Mouse (Mus musculus) embryo, embryonic 11 days (tissue): Measurements from ENCODE around the gene BC035044.
"Not testable (repeated sequence)": the region's sequence is repeated elsewhere in the genome, so short reads cannot be mapped to it uniquely, and the experiment has no call there.

Source experiments
- DNase-seq: peaks from one replicate; pipeline ENCODE4 v3.0.0-alpha.2; 2015

Gene BC035044

DNA sequence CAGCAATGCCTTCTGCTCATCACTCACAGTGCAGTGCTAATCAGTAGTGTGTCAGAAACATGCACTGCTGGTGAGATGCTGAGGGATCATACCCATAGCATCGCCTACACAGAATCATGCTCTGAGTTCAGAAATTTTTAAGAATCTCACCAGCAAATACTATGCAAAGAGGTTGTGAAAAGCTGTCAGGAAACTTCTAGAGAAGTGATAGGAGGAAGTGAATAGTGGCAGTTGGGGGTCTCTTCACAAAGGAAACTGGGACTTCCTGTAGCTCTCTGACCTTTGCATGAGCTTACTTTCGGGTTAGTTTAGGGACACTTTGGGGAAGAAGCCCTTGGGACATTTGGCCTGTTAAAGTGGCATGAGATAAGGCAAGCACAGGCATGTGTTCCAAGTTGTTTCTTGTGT lies at the start of gene BC035044:
Gene BC035044, minus strand, starts transcription at position 179 of the 408 bp plus-strand sequence.
- DNase-seq, result no peak

DNA sequence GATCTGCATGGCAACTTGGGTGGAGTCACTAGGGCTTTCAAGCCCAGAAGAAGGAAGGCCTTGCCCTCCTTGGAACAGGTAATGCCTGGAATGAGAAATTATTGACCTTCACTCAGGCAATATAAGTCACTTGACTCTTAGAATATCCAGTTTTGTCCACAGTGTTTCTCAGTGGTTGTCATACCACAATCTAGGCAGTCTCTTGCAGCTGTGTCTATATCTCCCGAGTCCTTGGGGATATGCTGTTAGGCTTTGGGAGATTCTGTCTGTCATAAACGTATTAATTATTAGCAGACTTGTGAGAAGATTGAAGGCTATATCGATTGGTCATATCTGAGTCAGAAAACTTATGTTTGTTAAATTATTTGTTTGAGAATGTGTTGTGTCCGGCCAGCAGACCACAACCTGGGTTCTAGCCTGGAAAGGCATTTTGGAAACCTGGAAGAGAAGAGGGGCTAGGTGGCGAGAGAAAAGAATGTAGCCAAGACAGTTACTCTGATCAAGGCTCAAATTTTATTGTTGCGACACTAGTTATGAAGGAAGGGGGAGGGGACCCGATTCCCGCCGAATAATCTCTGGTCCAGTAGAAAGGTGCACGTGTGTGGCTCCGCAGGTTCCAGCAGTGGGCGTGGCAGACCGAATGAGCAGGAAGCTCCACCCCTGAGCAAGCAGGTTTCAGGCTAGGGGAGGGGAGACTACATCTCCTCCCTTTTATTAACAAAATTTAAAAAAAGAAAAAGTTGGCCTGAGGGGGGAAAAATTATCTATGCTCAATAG lies 45.2 kb upstream of the BC035044 start:
- not testable (repeated sequence) for DNase-seq

DNA sequence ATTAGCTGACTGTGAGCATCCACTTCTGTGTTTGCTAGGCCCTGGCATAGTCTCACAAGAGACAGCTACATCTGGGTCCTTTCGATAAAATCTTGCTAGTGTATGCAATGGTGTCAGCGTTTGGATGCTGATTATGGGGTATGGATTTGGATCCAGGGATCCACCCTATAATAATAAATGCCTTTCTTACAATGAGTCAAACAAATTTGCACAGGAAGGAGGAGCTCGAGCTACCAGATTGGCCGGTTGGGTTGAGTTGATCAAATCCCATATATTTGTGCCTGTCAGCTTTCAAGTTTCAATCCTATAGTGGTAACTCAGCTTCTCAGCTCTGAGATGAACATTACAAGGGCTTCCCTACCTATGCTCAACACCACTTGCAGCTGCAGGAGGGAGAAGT lies 43.2 kb upstream of the BC035044 start, which contains the start of gene Clec2g:
Gene Clec2g, plus strand, starts transcription at position 301 of the 400 bp plus-strand sequence.
- not testable (repeated sequence) for DNase-seq

DNA sequence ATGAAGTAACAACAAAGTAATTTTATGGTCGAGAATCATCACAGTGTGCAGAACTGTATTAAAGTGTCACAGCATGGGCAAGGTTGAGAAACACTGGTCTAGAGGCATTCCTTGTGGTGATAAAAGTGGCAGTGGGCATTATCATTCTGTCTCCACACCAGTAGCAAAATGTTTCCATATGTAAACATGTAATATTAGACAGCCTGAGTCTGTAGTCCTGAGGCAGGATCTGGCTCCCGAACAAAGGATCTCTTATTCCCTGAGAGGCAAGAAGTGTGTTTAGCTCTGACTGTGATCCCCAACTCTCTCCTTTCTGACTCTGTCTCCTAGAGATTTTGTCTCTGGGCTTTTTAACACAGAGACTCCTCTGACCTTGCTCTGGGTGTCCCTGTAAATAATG lies 42.1 kb upstream of the BC035044 start:
- DNase-seq, result peak; percentile 17

DNA sequence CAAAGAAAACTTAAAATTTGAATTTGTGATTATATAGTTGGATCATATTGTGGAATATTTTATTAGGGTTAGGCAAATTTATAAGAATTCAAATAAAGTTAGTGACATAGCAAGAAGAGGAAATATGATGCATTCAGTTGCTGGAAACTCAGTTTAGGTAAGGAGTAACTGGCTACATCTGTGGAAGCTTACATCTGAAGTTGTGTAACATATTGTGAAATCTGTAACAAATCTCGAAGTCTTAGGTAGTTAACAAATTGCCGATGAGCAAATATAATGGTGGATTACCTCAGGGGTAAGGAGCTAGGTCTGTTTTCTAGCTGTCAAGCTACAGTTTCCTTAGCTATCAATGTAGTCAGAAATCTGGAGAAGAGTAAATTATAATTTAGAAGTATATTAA lies 26.4 kb upstream of the BC035044 start:
- DNase-seq, result no peak

DNA sequence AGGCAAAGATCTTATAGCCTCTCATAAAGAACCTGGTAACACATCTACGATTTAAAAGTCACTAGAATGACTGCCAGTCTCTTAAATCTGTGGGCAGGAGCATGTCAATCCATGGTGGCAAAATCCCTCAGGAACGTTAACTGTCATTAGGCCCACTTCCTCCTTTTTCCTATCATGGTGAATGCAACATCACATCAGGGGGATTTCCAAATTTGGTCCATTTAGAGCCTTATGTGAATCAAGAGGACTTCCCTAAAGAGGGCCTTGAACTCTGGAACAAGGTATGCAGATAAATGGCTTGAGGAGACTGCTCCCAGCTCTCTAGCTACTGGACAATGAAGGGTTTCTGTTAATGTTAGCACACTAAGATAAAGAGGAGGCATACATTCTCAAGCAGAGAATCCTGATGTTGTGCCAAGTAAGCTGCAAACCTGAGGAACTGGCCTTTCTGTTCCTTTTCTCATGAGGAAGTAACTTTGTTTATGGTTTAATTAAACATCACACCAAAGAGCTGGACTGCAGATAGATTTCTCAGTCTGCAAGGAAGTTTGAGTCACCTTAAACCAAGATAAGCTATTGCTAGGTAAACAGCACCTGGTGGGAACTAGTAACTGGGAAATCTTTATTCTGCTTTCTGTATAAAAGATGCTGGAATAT lies 22.8 kb upstream of the BC035044 start:
- no peak for DNase-seq

DNA sequence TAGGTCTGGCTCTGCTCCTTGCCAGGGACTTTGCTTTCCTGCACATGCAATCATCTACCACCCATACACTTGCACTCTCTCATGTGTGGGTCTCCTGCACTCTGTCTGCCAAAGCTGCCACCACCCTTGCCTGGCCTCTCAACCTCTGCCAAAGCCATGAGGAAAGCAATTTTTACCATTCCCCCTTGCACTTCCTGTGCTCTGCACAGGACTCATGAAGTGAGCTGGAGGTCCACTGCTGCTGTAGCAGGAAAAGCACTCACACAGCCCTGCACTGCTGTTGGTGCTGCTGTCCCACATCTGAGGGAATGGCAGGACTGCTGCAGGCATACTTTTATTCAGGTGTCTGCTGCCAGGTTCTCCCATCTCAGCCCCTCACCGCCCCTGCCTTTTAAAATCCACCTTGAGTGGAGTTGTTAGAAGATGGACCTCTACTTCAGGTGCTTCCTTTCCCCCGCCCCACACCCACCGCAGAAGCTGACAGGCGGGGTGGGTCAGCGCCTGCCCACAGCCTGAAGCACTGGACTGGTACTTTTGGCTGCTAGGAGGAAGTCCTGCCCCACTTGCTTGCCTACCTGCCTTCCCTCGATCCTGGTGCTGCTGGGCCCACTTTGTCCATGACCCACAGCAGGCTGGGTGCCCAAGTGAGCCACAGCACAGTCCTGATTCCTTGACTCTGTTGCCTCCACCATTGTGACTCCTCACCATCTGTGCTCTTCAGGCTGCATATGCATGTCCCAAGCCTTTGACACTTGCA lies 10.0 kb upstream of the BC035044 start:
- not testable (repeated sequence) for DNase-seq

DNA sequence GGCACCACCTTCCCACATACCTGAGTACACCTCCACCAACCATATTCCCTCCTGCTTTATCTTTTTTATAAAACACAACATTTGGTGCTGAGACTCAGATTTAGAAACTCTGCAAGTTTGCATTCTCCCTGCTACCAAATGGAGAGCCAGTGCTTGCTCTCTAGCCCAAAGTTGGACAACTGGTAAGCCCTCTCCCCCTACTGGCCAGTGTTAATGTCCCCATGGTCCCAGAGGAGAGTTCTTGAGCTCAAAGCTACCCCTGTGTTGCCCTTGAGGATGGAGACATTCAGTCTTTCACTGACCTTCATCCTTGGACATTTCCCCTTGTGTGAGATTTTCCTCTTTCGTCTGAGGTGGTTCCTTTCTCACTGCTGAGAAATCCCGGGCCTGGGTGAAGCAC lies 9.1 kb upstream of the BC035044 start:
- no peak for DNase-seq

DNA sequence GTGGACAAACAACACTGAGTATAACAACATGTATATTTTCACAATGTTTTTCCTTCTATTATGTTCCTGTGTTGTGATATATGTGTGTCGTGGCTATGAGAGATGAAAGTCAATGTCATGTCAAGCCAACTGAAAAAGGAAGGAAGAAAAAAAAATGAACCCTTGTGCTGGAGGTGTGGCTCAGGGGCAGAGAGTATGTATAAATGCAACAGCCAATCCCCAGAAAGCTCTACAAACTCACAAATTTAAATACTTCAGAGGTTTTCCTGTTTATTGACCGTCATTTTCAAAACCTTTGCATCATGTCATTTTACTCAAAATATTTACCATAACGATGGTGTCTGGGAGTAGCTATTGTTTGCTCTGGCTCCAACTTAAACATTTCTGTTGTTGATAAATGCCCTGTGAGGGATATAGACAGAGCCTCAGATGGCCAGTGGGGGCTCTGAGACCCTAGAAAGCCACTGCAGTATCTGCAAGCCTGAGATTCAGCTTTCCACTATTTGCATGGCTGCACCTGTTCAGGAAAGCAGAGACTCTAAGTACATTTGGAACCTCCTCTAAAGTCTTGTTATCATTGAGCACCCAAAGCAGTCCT lies 4.6 kb upstream of the BC035044 start:
- no peak for DNase-seq

DNA sequence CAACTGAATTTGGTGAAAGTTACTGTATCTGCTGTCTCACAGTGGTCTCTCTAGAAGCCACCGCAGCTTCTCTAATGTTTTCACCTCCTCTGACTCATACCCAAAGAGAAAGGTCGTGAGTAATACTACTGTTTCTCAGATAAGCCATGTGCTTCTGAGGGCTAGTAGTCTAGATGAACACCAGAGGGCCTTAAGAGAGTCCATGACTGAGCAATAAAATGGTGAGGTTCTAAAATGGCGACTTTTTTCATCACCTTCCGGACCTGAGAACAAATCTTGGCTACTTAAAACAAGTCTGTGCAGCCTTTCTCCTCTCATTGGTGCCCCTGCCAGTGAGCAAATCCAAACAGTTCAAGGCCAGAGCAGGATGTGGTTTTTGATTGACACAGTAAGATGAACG lies 2.1 kb downstream of the BC035044 start:
- DNase-seq, result no peak

DNA sequence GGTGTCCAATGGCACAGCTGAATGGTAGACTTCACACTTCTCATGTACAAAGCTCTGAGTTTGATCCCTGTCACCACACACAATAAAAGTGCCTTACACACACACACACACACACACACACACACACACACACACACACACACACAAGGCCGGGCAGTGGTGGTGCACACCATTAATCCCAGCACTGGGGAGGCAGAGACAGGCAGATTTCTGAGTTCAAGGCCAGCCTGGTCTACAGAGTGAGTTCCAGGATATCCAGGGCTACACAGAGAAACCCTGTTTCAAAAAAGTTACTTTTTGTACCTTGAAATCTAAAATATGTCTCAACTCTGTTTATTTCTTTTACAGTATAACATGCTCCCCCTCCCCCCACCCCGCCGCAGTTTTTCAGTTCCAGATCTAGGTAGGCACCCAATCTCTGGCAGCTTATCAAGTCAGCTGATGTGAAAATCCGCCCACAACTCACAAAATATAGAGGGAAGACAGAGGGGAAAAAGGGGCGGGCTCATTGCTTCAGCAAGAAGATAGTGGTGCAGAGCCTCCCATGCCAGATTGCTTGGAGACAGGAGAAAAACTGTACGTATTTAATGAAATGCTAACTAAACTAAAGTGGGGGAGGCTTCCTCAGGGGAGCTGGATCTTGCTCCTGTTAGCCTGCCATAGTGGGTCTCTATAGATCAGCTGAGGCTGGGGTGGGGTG lies 3.7 kb downstream of the BC035044 start, which contains the start of gene Clec2i:
Gene Clec2i, plus strand, starts transcription at position 498 of the 700 bp plus-strand sequence.
- DNase-seq, result not testable (repeated sequence)

DNA sequence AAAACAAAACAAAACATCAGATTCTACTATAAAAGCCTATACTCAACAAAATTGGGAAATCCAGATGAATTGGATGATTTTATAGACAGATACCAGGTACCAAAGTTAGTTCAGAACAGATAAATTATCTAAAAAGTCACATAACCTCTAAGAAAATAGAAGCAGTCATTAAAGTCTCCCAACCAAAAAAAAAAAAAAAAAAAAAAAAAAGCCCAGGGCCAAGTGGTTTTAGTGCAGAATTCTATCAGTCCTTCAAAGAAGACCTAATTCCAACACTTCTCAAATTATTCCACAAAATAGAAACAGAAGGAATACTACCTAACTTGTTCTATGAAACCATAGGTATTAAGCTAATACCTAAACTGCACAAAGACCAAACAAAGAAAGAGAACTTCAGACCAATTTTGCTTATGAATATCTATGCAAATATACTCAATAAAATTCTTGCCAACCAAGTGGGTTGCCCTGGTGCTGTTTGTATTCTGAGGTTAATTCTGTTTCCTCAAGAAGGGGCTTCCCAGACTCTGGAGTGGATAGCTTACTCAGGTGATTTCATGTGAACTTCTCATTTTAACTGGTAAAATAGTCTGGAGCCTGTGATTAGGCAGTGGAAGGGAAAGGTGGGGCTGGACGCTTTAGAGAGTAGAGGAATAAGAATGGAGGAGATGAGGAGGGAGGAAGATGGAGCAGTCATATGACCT lies 18.9 kb downstream of the BC035044 start:
- DNase-seq, result no peak

DNA sequence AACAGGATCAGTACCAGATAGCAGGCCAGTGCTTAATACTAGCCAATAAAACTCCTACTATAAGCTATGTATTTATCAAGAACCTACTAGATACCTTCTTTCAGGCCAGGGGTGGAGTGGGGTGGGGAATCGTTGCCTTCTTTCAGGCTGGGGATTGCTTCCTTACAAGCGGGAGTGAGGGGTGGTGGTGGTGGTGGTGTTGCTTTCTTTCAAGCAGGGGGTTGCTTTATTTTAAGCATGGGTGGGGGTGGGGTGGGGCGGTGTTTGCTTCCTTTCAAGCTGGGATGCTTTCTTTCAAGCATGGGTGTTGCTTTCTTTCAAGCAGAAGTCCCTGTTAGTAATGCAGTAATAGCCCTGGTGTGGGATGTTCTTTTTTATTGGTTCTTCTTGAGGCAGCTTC lies 22.1 kb downstream of the BC035044 start:
- no peak for DNase-seq

DNA sequence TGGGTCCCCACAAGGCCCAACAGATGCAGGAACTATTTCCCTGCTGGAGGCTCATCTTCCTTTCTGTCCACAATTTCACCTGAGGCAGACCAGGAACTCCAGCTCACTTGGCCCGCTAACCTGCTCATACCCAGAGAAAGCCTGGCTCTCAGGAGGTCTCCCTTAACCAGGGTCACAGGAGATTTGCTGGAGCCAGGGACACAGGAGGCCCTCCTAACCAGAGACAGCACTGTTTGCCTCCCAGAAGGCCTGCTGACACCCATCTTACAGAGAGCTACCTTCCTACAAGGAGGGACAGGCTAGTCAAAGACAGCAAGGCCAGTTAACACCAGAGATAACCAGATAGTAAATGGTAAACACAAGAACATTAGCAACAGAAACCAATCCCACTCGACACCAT lies 33.0 kb downstream of the BC035044 start:
- no peak for DNase-seq

DNA sequence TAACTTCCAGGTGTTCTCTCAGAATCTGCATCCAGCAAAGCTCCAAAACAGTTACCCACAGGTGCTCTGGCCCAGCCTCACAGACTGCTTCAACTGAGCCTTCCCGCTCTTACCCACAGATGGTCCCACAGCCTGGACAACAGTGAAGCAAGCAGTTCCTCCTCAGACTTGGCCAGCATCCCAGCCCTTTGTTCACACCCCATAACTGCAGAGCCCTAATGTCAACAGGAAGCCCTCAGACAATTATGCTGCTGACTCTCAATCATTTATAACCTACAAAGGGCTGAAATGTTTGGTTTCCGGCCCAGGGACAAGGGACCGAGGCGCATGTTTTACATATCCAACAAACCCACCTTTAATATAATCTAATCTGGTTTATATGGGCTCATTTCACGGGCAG lies 34.7 kb downstream of the BC035044 start:
- no peak for DNase-seq

DNA sequence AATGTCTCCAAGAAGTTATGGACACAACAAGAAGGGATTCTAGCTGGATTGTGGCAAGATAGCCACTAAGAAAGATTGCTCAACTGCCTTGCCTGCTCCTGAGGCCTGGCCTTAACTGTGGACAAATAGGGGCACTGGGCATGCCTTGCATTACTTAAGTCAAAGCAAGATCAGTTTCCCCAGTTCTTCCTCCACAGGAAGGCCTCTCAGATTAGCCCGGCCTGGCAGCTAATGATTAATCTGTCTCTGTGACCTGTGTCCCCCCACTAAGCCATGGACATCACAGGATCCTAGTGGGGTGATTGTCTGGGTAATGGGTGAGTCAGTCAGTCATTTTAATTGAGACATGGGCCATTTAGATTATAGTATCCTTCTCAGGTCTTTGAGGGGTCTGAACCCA lies 35.4 kb downstream of the BC035044 start:
- DNase-seq, result no peak

DNA sequence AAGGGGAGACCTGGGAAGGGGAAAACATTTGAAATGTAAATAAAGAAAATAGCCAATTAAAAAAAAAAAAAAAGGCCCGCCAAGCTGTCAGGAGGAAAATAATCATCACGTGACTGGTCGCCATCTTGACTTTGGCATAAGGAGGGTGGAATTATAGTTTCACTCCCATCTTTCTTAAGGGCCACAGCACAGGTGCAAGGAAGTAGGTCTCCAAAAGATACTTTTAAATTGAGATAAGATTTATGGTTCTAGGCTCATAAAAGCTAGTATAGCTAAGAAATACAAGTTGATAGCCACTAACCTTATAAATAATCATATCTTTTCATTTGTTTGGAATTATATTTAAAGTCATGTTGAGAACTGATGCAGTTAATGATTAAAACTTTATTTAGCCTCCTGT lies 36.0 kb downstream of the BC035044 start:
- DNase-seq, result no peak

DNA sequence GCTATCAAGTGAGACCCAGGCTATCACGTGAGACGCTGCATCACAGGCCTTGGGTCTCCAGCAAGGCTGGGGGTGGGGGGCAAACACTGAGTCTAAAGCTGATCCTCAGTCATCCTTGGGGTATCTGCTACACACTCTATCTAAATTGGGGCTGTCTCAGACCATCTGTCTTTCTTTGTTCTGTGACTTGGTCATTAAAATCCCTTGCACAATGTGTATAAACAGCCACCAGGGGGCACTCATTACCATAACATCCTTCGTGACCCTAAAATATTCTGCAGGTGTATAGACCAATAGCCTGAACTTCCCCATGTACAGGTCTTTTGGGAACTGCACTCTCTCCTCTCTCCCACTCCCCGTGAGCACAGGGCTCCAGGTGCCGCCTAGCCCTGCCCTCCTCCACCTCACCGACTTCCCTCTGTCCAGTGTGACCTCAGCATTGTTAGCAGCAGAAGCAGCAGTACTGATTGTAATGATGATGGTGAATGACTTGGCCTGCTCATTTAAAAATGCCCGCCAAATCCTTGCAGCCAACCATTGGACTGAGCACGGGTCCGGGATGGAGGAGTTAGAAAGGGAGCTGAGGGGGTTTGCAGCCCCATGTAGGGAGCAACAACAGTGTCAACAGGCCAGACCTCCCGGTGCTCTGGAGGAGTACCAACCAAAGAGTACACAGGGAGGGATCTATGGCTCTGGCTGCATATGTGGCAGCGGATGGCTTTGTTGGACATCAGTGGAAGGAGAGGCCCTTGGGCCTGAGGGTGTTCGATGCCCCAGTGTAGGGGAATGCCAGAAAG lies 36.7 kb downstream of the BC035044 start:
- peak; percentile 78 for DNase-seq

DNA sequence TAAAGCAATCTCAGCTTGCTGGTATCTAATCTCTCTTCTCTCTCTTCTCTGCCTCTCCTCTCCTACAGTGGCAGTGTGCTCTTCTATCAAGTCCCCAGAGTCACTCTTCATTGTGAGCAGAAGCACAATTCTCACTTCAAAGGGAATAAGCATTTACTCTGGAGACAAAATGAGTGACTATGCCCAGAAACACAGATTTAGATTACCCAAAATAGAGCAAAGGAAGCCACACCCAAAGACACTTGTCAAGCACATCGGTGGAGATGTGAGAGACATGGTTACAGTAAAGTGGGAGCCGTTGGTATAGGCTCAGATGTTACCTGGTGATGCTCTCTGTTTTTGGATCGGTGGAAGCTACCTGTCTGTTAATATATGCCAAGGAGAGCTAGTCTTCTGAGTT lies 38.2 kb downstream of the BC035044 start:
- DNase-seq, result no peak

DNA sequence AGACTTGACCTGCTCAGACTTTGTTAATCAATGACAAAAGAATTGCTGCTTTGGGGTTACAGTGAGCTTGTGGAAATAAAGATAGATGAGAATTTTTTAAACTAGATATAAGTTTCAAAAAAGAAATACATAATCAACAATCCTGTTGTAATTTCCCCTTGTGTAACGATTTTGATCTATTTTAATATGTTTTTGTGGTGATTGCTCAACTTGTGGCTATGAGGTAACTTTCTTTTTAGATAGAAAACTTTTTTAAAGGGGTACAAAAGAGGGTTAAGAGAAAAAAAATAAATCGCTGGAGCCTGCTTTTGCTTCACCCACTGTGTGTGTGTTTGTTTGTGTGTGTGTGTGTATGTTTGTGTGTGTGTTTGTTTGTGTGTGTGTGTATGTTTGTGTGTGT lies 39.8 kb downstream of the BC035044 start:
- DNase-seq, result no peak

DNA sequence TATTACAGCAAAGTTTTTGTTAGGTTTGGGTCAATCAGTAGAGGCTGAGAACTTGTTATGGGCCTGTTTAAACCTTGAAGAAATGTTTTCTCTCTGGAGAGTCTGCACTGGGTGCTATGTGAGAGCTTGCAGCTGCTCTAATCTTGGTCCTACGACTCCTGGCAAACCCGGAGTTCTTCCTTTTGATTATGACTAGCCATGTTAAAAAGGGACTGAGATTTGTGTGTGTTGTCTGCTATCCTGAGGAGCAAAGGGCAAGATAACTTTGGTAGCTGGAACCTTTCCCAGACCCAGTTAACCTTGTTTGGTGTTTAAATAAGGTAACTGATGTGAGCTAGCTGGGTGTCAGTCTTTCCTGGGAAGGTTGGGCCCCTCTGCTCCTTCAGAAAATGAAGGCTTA lies 40.3 kb downstream of the BC035044 start:
- no peak for DNase-seq
